Mouse (Mus musculus): ENCODE results near the gene Piwil4.

DNA sequence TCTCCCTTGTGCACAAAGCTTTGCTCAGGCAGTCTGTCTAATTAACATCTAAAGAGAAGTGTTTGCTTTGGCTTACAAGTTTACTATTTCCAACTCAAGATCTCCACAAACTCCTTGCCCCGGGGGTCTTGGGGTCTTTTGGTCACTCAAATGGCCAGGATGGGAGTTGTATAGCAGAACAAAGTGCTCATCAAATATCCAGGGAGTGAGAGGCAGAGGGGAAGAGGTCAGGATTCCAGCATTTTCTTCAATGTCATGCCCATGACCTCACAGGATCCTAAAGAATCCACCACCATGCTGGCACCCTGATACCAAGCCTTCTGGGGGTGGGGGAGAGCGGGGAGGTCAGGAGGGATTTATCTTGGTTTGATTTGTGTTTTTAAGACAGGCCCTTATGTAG lies 59.9 kb downstream of the Piwil4 start:
- TF ChIP-seq GATA1 (IDR thresholded peaks at IDR 0.05; ENCODE audit: borderline replicate concordance, low read length) (no peak), FLI1 (IDR thresholded peaks at IDR 0.05; ENCODE audit: low read length) (no peak)

Measured in megakaryocyte, embryonic 14.5 days (primary cell).